Mouse (Mus musculus): Measurements from ENCODE around the gene Mier2. TPM values are rescaled to one million over a fixed set of nuclear protein-coding genes. Genes with fewer than 3 reads are reported as not detected.

Gene Mier2
- total RNA-seq, 2 experiments from 2014 or later: 54.0 to 60.9 TPM

DNA sequence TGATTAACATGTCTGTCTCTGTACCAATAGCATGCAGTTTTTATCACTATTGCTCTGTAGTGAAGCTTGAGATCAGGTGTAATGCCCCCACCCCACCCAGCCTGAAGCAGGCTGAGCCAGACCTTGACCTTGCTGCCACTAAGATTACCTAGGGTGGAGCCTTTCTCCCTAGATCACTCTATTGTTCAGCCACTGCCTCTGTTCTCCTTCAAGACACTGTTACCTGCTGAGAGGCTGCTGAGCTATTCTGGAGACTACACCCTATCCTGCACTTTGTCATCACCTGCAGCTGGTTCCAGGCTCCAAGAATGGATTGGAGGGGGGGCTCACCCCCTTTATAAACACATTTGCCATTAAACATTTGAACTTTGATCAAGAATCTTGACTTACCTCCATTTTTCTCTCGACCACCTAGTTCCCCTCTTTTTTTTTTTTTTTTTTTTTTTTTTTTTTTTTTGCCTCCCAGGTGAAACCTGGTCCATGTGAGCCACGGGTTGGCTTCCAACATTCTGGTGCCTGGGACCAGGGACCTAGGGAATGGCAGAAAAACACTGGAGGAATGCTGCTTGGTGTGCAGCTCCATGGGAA, 58.2 kb downstream of the Mier2 start:
- DNase-seq: no peak

DNA sequence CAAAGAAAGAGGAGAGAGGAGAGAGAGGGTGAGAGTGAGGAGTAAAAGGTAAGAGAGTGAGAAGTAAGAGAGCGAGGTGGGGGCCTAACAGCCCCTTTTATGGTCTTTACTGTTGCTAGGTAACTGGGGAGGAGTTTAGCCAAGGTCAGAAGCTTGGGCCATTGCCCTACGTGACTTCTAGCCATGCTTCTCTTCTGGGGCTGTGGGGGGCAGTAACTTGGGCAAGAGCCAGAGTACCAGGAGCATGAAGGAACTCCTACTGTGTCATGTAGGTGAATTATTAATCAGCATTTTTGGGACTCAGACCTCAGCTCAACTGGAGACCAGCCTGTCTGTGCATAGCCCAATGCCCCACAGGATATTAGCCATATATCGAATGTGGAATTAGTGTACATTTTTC, 59.1 kb downstream of the Mier2 start:
- DNase-seq: no peak

Small RNA genes lying within 50 kb of the gene (microRNA-seq; reads per million reads assigned to microRNA genes)
- gene Mir6909: 0.30 to 1.3 reads per million in 2 experiments

Other genes starting within 250 kb of the Mier2 start
- gene Vmn2r82, start 198.7 kb downstream of the Mier2 start, total RNA-seq (2021): not detected
- not detected for gene Vmn2r83, start 86.5 kb downstream of the Mier2 start, total RNA-seq (2021)
- 1 to 10 TPM; 5.3 to 5.9 TPM for gene Plpp2, start 21.4 kb downstream of the Mier2 start, total RNA-seq (2021)
- under 1 TPM in 1 of 2 experiments, not detected in 1; 0.60 TPM for gene Theg, start 32.1 kb upstream of the Mier2 start, total RNA-seq (2021)
- gene C2cd4c, start 58.8 kb upstream of the Mier2 start, total RNA-seq (2021): 10 to 100 TPM; 14.6 to 14.8 TPM
- 10 to 100 TPM; 44.0 to 44.8 TPM for gene Shc2, start 82.7 kb upstream of the Mier2 start, total RNA-seq (2021)
- under 1 TPM in 1 of 2 experiments, not detected in 1; 0.61 TPM for gene Odf3l2, start 90.5 kb upstream of the Mier2 start, total RNA-seq (2021)
- gene Madcam1, start 109.4 kb upstream of the Mier2 start, total RNA-seq (2021): not detected
- gene Tpgs1, start 114.2 kb upstream of the Mier2 start, total RNA-seq (2021): 10 to 100 TPM; 64.6 to 68.3 TPM
- 10 to 100 TPM; 67.0 to 70.2 TPM for gene Cdc34, start 127.0 kb upstream of the Mier2 start, total RNA-seq (2021)
- gene Gzmm, start 133.8 kb upstream of the Mier2 start, total RNA-seq (2021): 1 to 10 TPM; 2.4 to 2.5 TPM
- gene Bsg, start 149.3 kb upstream of the Mier2 start, total RNA-seq (2021): 100 to 1,000 TPM; 555 to 610 TPM
- 100 to 1,000 TPM; 106 to 118 TPM for gene Hcn2, start 161.4 kb upstream of the Mier2 start, total RNA-seq (2021)
- 10 to 100 TPM; 50.1 to 52.6 TPM for gene Polrmt, start 191.4 kb upstream of the Mier2 start, total RNA-seq (2021)
- gene Fgf22, start 199.9 kb upstream of the Mier2 start, total RNA-seq (2021): 1 to 10 TPM; 1.1 to 1.3 TPM
- 10 to 100 TPM; 81.4 to 82.9 TPM for gene Rnf126, start 211.8 kb upstream of the Mier2 start, total RNA-seq (2021)
- 1 to 10 TPM; 1.3 to 1.8 TPM for gene Fstl3, start 222.1 kb upstream of the Mier2 start, total RNA-seq (2021)
- gene Prss57, start 235.8 kb upstream of the Mier2 start, total RNA-seq (2021): under 1 TPM; 0.47 to 0.73 TPM
- gene Palm, start 238.4 kb upstream of the Mier2 start, total RNA-seq (2021): 100 to 1,000 TPM; 262 to 290 TPM